Mouse (Mus musculus) ES-Bruce4 (cell line): ENCODE results near the gene Tmem247. TPM values are rescaled to one million over a fixed set of nuclear protein-coding genes. Genes with fewer than 3 reads are reported as not detected.

Source experiments
- H3K27ac ChIP-seq: 2 replicates; pipeline ENCODE4 v1.5.1; 2012; ENCODE audit warnings: low read length, inconsistent platforms; ENCODE audit not compliant: insufficient read depth
- H3K27me3 ChIP-seq: 2 replicates; pipeline ENCODE4 v1.6.1; 2012; ENCODE audit warnings: mild to moderate bottlenecking, low read length, inconsistent platforms; ENCODE audit not compliant: control insufficient read depth, poor library complexity, insufficient read depth, severe bottlenecking
- H3K36me3 ChIP-seq: 2 replicates; pipeline ENCODE4 v1.6.1; 2012; ENCODE audit warnings: inconsistent platforms, mild to moderate bottlenecking, low read length, moderate library complexity; ENCODE audit not compliant: control insufficient read depth, poor library complexity, insufficient read depth, severe bottlenecking
- H3K4me1 ChIP-seq: one replicate; pipeline ENCODE4 v1.8.1; 2011; ENCODE audit warnings: low read length; ENCODE audit not compliant: control insufficient read depth, insufficient read depth
- H3K4me3 ChIP-seq: 2 replicates; pipeline ENCODE4 v1.5.1; 2011; ENCODE audit warnings: low read depth, mild to moderate bottlenecking, low read length
- H3K9ac ChIP-seq: 2 replicates; pipeline ENCODE4 v1.6.1; 2012; ENCODE audit warnings: low read depth, mild to moderate bottlenecking, inconsistent platforms; ENCODE audit not compliant: poor library complexity, severe bottlenecking
- H3K9me3 ChIP-seq: replicated peaks from 2 replicates; pipeline ENCODE4 v1.6.1; 2012; ENCODE audit warnings: mild to moderate bottlenecking, low read length, inconsistent platforms; ENCODE audit not compliant: control insufficient read depth, poor library complexity, insufficient read depth, severe bottlenecking
- CTCF ChIP-seq: IDR thresholded peaks from one replicate; pipeline ENCODE4 v1.8.1; 2011; ENCODE audit warnings: low read depth, low read length
- EP300 ChIP-seq: IDR thresholded peaks from 2 replicates; pipeline ENCODE4 v1.6.1; 2011; ENCODE audit warnings: low read depth, low read length; ENCODE audit not compliant: insufficient read depth
- POLR2A ChIP-seq: IDR thresholded peaks from one replicate; pipeline ENCODE4 v1.8.1; 2011; ENCODE audit warnings: low read length; ENCODE audit not compliant: insufficient read depth
- polyA plus RNA-seq: library from polyadenylated mRNA; stranded (reverse); fragments of >200 nt; gene quantifications from 2 replicates; pipeline ENCODE4 v1.2.4, GENCODE M21; 2011; ENCODE audit warnings: low read depth; ENCODE audit not compliant: missing spikeins, insufficient read depth, insufficient read length

Gene Tmem247
- polyA plus RNA-seq, 1 experiment: not detected

- Histone ChIP-seq H3K27ac (no peak overlapping the region), H3K9me3 (no peaks in the 10 kb centered on the region), H3K4me3 (no peak overlapping the region), H3K4me1 (no peaks in the 10 kb centered on the region), H3K9ac (no peak overlapping the region), H3K27me3 (no peaks in the 10 kb centered on the region), H3K36me3 (no peaks in the 10 kb centered on the region)
- TF ChIP-seq EP300 (no peak), POLR2A (no peak), CTCF (no peak)
These were observed 13.6 kb upstream of the Tmem247 start for GRCm38 (mm10) chr17:86903596-86903995.

DNA sequence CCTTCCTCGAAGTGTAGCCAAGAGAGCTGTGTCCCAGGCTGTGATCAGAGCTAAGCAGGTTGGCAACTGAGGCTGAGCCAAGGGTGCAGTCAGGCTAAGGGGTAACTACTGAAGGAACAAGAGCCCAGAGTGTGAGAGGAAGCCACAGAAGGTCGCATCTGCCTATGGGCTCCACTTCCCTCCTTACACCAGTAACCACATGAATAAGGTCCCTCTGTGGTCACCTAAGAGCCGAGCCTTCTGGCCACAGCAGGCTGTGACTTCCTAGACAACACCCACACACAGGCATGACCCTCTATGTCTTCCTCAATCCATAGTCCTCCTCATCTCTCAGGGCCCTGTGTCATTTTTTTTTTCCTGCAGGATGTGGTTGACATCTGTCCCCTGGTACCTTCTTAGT, 12.9 kb upstream of the Tmem247 start:
- no peak overlapping the region for H3K27ac ChIP-seq
- no peaks in the 10 kb centered on the region for H3K4me1 ChIP-seq
- no peak for TF ChIP-seq CTCF
- H3K9ac ChIP-seq: no peak overlapping the region
- H3K36me3 ChIP-seq: no peaks in the 10 kb centered on the region
- no peaks in the 10 kb centered on the region for H3K9me3 ChIP-seq
- H3K4me3 ChIP-seq: no peak overlapping the region
- no peaks in the 10 kb centered on the region for H3K27me3 ChIP-seq

DNA sequence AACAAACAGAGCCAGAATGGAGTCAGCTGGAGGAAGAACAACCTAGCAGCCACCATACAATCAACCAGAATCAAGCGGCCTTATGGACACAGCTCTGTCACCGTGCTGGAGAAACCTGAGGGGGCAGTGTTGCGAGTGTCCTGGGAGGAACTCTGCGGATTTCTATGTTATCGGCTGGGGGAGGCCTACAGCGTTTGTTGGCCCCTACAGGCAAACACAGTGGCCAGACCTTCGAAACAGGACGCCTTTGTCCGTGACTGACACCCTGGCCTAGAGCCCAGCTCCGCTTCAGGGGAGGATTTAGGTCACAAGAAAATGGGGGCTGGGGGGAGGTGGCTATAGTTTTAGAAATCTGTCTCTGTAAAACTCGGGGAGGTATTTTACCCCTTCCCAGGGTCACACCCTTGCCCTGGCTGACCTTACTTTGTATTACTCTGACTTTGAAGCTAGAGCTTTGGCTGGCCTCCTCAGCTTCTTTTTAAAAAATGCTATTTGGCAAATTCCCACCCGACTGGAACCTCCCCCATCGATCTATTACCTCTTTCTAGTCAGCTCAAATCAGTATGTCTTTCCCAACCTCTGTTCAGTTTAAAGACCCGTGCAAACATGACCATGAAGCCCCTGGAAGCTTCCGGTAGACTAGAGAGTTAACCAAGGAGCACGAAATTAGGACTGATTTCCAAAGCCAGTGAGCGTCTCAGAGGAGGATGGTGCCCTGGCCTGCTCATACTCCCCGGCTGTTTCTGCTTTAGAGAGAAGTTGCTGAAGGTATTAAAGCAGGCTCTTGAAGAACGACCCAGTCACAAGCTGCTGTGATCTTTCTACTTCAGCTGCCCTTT, 11.6 kb upstream of the Tmem247 start:
- TF ChIP-seq CTCF (peak; percentile 4), EP300 (no peak), POLR2A (no peak)
- Histone ChIP-seq H3K9me3 (no peaks in the 10 kb centered on the region), H3K36me3 (no peaks in the 10 kb centered on the region), H3K27ac (no peak overlapping the region), H3K27me3 (no peaks in the 10 kb centered on the region), H3K4me1 (no peaks in the 10 kb centered on the region), H3K9ac (no peak overlapping the region), H3K4me3 (no peak overlapping the region)

DNA sequence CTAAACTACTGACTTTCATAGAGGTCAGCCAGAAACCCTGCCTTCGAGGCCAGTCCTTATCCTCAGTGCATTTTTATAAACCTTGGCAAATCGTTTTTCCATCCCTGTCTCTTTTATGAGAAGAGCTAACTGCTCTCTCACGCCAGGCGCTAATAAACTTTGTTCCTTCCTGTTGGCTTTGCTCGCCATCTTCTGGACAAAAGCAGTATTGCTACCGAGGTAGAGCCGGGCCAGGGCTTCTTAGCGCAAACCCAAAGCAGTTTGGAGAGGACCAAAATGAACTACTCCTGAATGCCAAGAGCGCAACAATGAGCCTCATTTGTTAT, 11.0 kb upstream of the Tmem247 start:
- no peaks in the 10 kb centered on the region for H3K9me3 ChIP-seq
- H3K4me3 ChIP-seq: no peak overlapping the region
- no peaks in the 10 kb centered on the region for H3K36me3 ChIP-seq
- no peaks in the 10 kb centered on the region for H3K4me1 ChIP-seq
- no peak overlapping the region for H3K27ac ChIP-seq
- H3K27me3 ChIP-seq: no peaks in the 10 kb centered on the region
- H3K9ac ChIP-seq: no peak overlapping the region
- TF ChIP-seq EP300 (no peak), POLR2A (no peak), CTCF (peak; percentile 73)

- H3K9me3 ChIP-seq: no peaks in the 10 kb centered on the region
- H3K27ac ChIP-seq: no peak overlapping the region
- no peaks in the 10 kb centered on the region for H3K4me1 ChIP-seq
- no peaks in the 10 kb centered on the region for H3K27me3 ChIP-seq
- TF ChIP-seq POLR2A (no peak), EP300 (no peak), CTCF (peak; percentile 35)
- no peak overlapping the region for H3K4me3 ChIP-seq
- H3K36me3 ChIP-seq: no peaks in the 10 kb centered on the region
- no peak overlapping the region for H3K9ac ChIP-seq
These were observed 10.5 kb upstream of the Tmem247 start for GRCm38 (mm10) chr17:86906601-86907000.

GRCm38 (mm10) chr17:86907092-86907491, 10.1 kb upstream of the Tmem247 start:
- Histone ChIP-seq H3K4me3 (no peak overlapping the region), H3K27me3 (no peaks in the 10 kb centered on the region), H3K36me3 (no peaks in the 10 kb centered on the region), H3K9ac (no peak overlapping the region), H3K9me3 (no peaks in the 10 kb centered on the region), H3K4me1 (no peaks in the 10 kb centered on the region), H3K27ac (no peak overlapping the region)
- TF ChIP-seq EP300 (no peak), CTCF (no peak)
